Mouse (Mus musculus) neural tube, embryonic 10.5 days (tissue): ENCODE measurements at regions not wholly inside any gene's neighbourhood (a gene's known extent, or its start where the extent isn't known, plus 50 kb on each side); places are given as distances from the start of the nearest gene placed in this dataset.

Experiments used
- DNase-seq: peaks from one replicate; pipeline ENCODE4 v3.0.0-alpha.2; 2017; ENCODE audit warnings: low spot score; ENCODE audit errors: extremely low spot score

DNA sequence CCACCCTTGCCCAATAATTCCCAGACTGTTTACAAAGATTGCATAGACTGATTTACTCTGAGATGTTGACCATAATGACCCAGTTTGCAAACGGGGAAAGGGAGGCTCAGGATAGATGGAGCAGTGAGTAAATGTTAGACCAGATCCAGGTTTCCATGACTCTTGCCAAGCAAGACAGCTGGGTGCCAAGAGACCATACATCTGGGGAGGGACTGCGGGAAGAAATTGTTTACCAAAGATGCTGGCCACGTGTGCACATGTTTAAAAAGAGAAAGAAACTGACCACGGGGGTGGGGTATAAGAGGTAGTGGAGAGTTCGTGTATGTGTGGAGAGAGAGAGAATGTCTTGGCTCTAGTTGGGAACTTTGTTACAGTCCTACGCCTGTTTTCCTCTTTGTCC, 285.7 kb upstream of the Zmiz1 start:
- no peak for DNase-seq

DNA sequence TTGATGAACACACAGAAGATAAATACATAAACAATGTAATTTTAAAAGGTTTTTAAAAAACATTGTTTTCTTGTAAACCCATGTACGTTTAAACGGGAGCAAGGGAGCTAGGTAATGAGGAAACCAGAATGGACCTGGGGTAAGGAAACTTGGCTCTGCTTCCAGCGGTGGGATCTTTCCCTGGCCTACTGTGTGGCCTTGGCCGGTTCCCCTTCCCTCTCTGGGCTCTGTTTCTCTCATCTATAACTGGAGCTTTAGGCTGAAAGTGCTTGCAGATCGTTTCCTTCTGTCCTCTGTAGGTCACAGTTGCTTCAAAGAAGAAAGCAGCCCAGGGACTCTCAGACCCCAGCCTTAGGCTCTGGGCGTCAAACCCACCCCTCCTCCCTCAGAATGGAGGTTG, 285.1 kb upstream of the Zmiz1 start:
- no peak for DNase-seq

- no peak for DNase-seq
Measured at GRCm38 (mm10) chr14:25174402-25174801, 284.6 kb upstream of the Zmiz1 start.

GRCm38 (mm10) chr14:25176206-25176605, 282.8 kb upstream of the Zmiz1 start:
- no peak for DNase-seq

DNA sequence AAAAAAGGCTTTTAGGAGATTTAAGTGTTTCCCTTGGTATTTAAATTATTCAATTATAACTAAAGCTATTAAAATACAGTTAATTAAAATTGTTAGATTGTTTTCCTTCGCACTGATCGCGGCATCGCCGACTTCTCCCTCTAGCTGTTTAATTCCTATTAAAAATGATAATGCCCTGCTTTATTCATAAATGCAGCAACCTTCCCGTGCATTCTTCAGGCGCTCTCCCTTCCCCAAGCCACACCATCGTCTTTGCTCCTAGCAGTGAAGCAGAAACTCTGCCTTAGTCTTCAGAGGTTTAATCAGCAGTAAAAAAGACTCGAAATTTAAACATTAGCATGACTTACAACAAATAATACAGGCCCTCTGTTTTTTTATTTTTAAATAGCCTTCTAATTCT, 278.9 kb upstream of the Zmiz1 start:
- no peak for DNase-seq

DNA sequence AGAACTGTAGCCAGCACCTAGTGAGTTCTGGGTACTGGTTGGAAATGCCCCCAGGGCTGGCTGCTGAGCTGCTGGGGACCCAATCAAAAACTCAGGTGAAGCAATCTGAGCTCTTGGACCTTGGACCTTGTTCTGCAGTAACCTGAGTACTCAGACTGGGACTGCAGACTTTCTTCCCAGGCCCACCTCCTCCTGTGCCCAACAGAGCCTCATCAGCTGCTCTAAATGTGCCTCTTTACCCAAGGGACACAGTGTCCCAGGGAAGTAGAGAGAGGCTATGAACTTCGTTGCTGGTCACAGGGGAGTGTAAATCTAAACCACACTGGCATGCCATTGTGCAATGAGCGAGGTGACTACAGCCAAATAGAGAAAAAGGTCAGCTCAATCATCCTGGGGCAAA, 277.6 kb upstream of the Zmiz1 start:
- DNase-seq: no peak

GRCm38 (mm10) chr14:25184042-25184441, 274.9 kb upstream of the Zmiz1 start:
- no peak for DNase-seq

- no peak for DNase-seq
Measured at GRCm38 (mm10) chr14:25184875-25185274, 274.1 kb upstream of the Zmiz1 start.

GRCm38 (mm10) chr14:25185556-25185958, 273.4 kb upstream of the Zmiz1 start:
- no peak for DNase-seq

DNA sequence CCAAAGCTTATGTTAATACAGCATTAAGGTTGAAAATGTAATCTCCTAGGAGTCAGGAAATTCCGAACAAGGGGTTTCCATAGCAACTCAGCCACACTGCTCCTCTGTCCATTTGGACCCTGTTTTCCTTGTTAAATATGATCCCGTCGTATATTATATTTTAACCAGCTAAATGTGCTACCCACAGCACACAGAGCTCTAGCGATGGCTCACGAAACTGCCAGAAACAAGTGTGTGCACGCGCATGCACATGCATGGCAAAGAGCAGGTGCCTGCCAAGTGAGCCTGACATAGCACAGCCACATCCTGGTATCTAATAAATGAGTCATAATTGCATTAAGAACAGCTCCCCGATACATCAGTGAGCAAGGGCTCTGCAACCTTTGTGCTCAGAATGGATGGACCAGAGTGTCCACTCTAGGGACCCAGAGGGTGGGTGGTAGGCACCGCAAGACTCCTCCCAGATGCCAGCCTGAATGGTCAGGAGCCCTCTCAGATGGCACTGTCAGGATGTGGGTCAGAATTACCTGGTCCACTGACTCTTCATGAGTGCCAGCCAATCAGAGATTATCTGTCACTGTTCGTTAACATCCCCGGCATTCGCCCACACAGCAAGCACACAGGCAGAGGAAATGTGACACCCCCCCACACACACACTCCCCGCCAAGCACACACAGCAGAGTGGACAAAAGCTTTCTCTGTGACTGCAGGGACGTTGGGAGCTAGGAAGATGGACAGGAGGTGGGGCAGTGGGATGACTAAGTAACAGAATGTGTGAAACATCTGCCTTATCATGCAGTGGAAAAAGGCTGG, 272.8 kb upstream of the Zmiz1 start:
- no peak for DNase-seq

- no peak for DNase-seq
Measured at GRCm38 (mm10) chr14:25187715-25188114, 271.3 kb upstream of the Zmiz1 start.

DNA sequence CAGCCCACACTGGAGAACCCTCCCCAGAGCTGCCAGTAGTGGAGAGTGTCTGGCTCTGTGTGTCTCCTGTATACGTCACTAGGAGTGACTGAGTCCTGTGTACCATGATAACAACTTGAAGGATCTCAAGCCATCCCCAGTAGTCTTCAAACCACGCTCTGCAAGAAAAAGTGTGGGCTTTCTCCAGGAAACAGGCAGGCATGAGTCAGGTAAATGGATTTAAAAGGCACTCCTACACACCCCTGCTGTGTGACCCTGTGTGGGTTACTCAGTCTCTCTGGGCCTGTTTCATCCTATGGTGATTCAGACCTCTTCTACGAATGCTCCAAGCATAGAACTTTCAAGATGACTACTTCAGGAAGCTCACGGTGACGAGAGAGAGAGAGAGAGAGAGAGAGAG, 269.7 kb upstream of the Zmiz1 start:
- DNase-seq: no peak

DNA sequence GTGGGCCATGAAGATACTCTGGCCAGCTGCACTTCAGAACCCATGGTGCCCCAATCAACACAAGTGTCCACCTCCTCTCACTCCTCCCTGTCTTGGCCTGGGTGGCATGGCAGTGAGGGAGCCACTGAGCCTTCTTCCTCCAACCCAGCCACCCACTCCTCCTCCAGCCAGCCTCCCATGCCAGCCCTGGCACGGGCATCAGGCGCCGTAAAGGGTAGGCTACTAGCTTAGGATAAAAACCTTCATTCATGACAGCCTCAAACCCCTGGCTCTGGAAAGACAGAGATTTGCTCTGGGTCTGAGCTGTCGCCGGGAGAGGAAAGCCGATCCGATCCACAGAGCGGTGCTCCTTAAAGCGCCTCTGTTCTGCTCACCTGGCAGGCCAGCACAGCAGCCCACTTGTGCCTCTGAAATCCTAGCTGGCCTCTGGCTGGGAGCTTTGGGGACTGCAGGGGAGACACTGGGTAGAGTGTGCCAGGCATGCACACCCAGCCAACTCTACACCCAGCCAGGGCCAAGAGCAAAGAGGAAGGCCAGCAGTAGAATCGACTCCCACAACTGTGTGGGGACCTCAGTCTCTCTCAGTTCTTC, 268.2 kb upstream of the Zmiz1 start:
- DNase-seq: no peak

DNA sequence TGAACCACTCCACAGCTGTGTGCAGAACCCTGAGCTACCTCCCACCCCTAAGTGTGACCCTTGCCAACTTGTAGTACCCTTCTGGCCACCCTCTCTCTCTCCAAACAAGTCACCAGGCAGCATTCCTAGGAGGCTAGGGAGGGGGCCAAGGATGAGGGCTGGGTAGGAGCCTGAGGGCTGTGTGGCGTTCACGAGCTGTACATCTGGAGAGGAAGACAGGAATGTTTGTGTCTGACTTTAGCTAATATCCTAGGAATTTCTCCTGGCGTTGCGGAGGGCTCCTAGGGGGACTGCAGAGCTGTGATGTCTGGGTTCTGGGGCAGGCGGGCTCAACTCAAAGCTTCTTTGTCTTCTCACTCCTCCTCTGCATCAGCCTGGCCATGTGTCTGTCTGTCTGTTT, 262.2 kb upstream of the Zmiz1 start:
- DNase-seq: peak; percentile 36

- DNase-seq: no peak
Measured at GRCm38 (mm10) chr14:25199900-25200299, 259.1 kb upstream of the Zmiz1 start.

DNA sequence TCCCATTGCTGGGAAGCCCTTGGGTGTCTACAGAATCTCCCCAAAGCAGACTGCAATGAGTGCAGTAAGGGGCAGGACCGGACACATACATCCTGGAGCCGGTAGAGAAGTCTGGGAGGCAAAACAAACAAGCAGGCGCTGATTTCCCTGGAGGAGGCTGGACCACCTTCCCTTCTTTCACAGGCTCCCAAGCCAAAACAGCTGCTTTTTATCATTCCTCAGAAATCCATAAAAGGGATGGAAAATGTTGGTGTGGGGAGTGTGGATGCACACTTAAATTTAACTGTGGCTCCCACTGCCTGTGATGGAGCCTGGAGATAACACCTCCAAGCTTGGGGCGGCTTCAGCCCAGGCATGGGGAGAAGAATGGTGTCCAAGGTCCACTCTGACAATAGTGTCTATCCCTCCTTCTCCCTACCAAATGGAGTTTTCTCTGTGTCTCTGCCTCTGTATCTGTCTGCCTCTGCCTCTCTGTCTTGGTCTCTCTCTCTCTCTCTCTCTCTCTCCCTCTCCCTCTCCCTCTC, 258.3 kb upstream of the Zmiz1 start:
- no peak for DNase-seq

GRCm38 (mm10) chr14:25202312-25202711, 256.7 kb upstream of the Zmiz1 start:
- no peak for DNase-seq

DNA sequence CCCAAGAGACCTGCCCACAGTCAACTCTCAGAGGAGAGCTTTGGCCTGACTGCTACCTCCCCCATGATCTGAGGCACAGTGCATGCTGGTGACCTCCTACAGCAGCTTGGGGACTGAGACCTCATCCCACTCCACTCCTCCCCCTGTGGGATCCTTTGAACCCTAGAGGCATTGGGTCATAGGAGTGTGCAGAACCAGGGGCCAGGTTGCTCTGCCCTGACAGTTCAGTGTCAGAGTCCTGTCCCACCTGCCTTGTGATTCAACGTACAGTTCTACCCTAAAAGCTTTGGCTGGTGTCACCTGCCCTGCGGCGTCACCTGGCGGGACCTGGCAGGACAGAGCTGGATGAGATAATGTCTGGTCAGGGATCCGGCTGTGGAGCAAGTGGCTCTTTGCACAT, 254.9 kb upstream of the Zmiz1 start:
- no peak for DNase-seq

DNA sequence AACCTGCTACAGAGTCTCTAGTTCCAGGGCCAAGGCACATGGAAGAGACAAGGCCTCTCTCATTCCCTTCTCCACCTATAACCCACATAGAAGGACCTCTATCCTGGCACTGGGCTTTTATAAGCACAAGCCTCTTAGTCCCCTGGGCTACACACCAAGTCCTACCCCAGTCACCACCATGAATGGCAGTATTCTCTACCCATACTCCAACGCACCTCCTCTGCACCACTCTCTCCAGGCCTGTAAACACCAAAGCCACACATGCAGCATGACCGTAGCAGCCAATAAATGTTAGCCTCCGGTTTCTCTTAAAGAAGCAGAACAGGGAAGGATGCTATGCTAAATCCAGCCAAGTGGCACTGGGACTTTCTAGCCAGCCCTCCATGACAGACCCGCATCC, 252.1 kb upstream of the Zmiz1 start:
- no peak for DNase-seq

DNA sequence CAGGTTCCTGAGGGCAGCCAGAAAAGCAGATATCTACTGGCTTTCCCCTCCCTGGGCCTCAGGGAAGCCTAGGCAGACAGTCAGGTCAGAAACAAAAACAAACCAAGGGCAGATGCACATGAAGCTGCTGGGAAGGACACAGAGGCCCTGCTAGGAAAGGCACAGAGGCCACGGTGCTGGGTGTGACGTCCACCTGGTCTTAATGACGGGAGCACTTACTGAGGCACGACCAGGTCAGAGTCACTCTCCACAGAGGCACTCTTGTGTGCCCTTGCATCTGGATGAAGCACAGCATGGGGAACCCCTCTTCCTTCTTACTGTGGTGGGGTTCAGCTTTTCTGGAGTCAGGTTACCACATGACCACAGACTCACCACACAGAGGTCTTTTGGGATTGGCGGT, 251.6 kb upstream of the Zmiz1 start:
- DNase-seq: no peak

DNA sequence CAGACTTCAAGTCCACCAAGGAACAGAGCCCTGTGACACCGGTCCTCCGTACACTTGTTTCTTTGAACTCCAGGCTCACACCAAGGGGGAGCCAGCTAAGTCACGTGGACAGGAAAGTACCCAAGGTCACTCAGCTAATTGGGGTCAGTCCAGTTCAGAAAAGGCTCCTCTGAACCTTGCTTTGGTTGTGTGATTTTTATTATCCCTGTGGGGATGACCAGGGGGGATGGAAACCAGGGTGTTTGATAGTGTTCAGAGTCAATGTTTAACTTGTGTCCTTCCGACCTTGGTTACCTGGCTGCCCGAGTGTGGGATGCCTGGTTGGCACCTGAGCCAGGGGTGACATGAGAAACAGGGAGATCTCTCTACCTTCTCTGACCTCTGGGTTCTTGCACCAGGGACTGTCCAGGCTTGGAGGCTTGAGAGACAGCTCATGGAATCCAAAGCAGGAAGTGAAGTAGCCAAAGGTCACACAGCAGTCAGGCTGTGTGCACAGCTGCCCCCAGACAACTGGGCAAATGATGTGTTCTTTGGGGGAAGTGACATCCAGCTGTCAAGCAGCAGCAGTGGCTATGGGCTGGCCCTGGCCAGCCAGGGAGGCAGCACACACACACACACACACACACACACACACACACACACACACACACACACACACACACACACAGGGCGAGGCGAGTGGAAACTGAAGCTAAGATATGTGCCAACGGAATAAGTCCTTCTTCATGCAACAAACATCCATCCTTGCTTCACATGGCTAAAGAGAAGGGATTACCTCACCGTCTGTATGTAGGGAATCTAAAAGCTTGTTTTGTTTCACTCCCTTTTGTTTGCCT, 250.5 kb upstream of the Zmiz1 start:
- no peak for DNase-seq

- no peak for DNase-seq
Measured at GRCm38 (mm10) chr14:25213056-25213455, 245.9 kb upstream of the Zmiz1 start.
